In the genomic region with DNA sequence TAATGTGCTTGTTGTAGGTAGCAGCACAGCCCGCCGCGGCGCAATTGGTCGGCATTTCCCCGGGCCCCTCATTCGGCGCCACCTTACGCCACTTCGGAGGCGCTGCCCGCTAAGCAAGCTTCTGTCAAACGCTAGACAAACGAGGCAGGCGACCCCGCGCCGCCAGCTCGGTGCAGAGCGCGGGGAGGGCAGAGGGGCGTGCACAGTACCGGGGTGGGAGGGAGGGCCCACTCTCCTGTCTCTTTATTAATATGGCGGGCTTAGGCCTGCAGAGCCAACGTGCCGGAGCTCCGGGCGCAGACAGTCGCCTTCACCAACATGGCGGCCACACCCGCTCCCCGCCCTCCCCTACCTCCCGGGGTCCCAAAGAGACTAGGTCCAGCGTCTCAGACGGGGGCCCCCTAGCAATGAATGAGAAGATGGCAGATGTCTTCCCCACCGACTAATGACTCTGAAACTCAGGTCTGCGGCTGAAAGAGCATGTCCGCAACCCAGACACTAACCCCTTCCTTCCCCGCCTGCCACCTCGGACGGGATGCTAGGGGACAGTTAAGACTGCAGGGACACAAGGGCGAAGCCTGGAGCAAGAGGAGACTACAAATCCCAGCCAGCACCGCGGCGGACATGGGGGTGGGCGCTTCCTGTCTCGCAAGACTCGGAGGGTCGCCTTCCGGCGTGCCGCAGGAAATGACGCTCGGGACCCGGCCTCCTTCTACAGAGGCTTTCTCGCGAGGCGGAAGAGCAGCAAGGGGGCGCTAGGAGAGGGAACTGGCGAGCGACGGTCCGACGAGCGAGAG, we compare ENCODE assay signal across 8 mouse cellular contexts. TPM values are rescaled to one million over a fixed set of nuclear protein-coding genes. Genes with fewer than 3 reads are reported as not detected.
DNase-seq lines count a peak whose midpoint lies in the region; ATAC-seq lines count a peak whose summit lies in the region.

A gene (minus strand): TSS at position 223 of the 797 bp plus-strand sequence.
A gene (plus strand): TSS at position 739 of the 797 bp plus-strand sequence.

- peak within 1 kb of the TSS; percentile 98 for H3K27ac ChIP-seq in forebrain, embryonic 14.5 days (ENCODE audit: low read depth, low read length)
- peak within 1 kb of the TSS; percentile 97 for H3K27ac ChIP-seq in neural tube, embryonic 15.5 days (replicated peaks)

- peak within 1 kb of the TSS; percentile 93 for H3K9ac ChIP-seq in forebrain, embryonic 14.5 days (ENCODE audit: low read length)
- peak within 1 kb of the TSS; percentile 85 for H3K9ac ChIP-seq in neural tube, embryonic 15.5 days (replicated peaks)

- DNase-seq in ES-CJ7 (ENCODE audit: low read depth, low spot score) = peak; percentile 99
- DNase-seq in cerebellum, adult 11 months = peak; percentile 97
- DNase-seq in forebrain, embryonic 14.5 days (ENCODE audit: low spot score) = peak; percentile 100
- peak; percentile 97 for DNase-seq in heart, postnatal 14 days
- DNase-seq in layer of hippocampus, adult 11-12 months (ENCODE audit: low spot score) = peak; percentile 99
- peak; percentile 99 for DNase-seq in lung, adult 18-20 months
- peak; percentile 99 for DNase-seq in testis, postnatal 14 days (ENCODE audit: low spot score)

- WGBS in forebrain, embryonic 14.5 days = under 1% methylated on average over 65 of the region's 65 CpGs
- WGBS in neural tube, embryonic 15.5 days = under 1% methylated on average over 65 of the region's 65 CpGs

- H3K36me3 ChIP-seq in forebrain, embryonic 14.5 days (ENCODE audit: control insufficient read depth, insufficient read depth, low read length) = peaks cover 5% of the 10 kb centered on the region; the same call in 1 of the 2 replicates
- H3K36me3 ChIP-seq in neural tube, embryonic 15.5 days = peaks cover 9% of the 10 kb centered on the region; the same call in 1 of the 2 replicates

- peak within 1 kb of the TSS; percentile 93 for H3K4me3 ChIP-seq in forebrain, embryonic 14.5 days (ENCODE audit: low read depth, low read length)
- peak within 1 kb of the TSS; percentile 71 for H3K4me3 ChIP-seq in neural tube, embryonic 15.5 days (replicated peaks)

- no peaks in the 10 kb centered on the region for H3K9me3 ChIP-seq in forebrain, embryonic 14.5 days (replicated peaks; ENCODE audit: control insufficient read depth, low read length)
- H3K9me3 ChIP-seq in neural tube, embryonic 15.5 days (replicated peaks) = no peaks in the 10 kb centered on the region

- H3K4me2 ChIP-seq in forebrain, embryonic 14.5 days (ENCODE audit: low read length) = peak within 1 kb of the TSS; percentile 64
- H3K4me2 ChIP-seq in neural tube, embryonic 15.5 days = peak within 1 kb of the TSS; percentile 68

- no peaks in the 10 kb centered on the region for H3K27me3 ChIP-seq in forebrain, embryonic 14.5 days (replicated peaks; ENCODE audit: control insufficient read depth, insufficient read depth, low read length)
- no peaks in the 10 kb centered on the region for H3K27me3 ChIP-seq in neural tube, embryonic 15.5 days (replicated peaks)

- peaks cover 37% of the 10 kb centered on the region for H3K4me1 ChIP-seq in forebrain, embryonic 14.5 days (ENCODE audit: control insufficient read depth, insufficient read depth, low read length)
- H3K4me1 ChIP-seq in neural tube, embryonic 15.5 days = peaks cover 35% of the 10 kb centered on the region

- intact Hi-C loops in heart, postnatal 14 days (cut with DNase I) = loop anchor here (2.0 kb wide), 2 partner anchors 22 to 70 kb away; a partner anchor contains a TSS

- peak; percentile 97 for ATAC-seq in forebrain, embryonic 14.5 days
- ATAC-seq in neural tube, embryonic 15.5 days (ENCODE audit: low FRiP score) = peak; percentile 97

RNA-seq across cellular contexts. Expression of the first gene that starts in this region (rescaled TPM):
- 17.9 and 23.5 TPM in 2 replicates for polyA plus RNA-seq in forebrain, embryonic 14.5 days (2014; fragmentation: Nextera tagmentation; extraction: Ambion mirVana)
- total RNA-seq in heart, postnatal 14 days (2021) = 10 to 100 TPM; 10.3 to 11.1 TPM
- polyA plus RNA-seq in neural tube, embryonic 15.5 days (2015; fragmentation: Nextera tagmentation; extraction: Ambion mirVana) = 25.4 and 25.8 TPM in 2 replicates

RNA-seq across cellular contexts. Expression of the second gene that starts in this region (rescaled TPM):
- polyA plus RNA-seq in forebrain, embryonic 14.5 days (2014; fragmentation: Nextera tagmentation; extraction: Ambion mirVana) = 16.8 and 18.6 TPM in 2 replicates
- total RNA-seq in heart, postnatal 14 days (2021) = 10 to 100 TPM; 21.8 to 25.4 TPM
- 14.8 and 15.1 TPM in 2 replicates for polyA plus RNA-seq in neural tube, embryonic 15.5 days (2015; fragmentation: Nextera tagmentation; extraction: Ambion mirVana)

Comparison
In these comparisons a context has a peak if more than half of its experiments do, and no peak if none do; other contexts are left out.
1. Peak in every context shown above with its lines: DNase-seq, ATAC-seq, H3K4me3 ChIP-seq and H3K27ac ChIP-seq.